Mouse (Mus musculus) olfactory bulb, adult 2 months (tissue): ENCODE results near the gene Nbeal2.

Experiments
- CTCF ChIP-seq: fragments of 200-500 bp; IDR thresholded peaks from 2 replicates; pipeline ENCODE4 v1.5.1; 2012; ENCODE audit warnings: low read depth, mild to moderate bottlenecking, low read length, moderate library complexity; ENCODE audit not compliant: insufficient read depth
- POLR2A ChIP-seq: fragments of 200-500 bp; IDR thresholded peaks from 2 replicates; pipeline ENCODE4 v1.6.1; 2012; ENCODE audit warnings: mild to moderate bottlenecking, low read depth, low read length, moderate library complexity; ENCODE audit not compliant: insufficient read depth

- TF ChIP-seq CTCF (no peak), POLR2A (no peak)
Observed at GRCm38 (mm10) chr9:110655651-110656007, 1.7 kb upstream of the Nbeal2 start.
